Mouse (Mus musculus) hindbrain, postnatal 0 days (tissue): ENCODE data around the gene Lhfp. TPM values are rescaled to one million over a fixed set of nuclear protein-coding genes. Genes with fewer than 3 reads are reported as not detected.
A peak's percentile ranks its signal among the peaks of the same experiment; 100 is the strongest.

ENCODE experiments used
- ATAC-seq: fragments of 200-750 bp; cut with Nextera tagmentation; 2 replicates; pipeline ENCODE4 v1.8.0; 2017; ENCODE audit warnings: mild to moderate bottlenecking, moderate TSS enrichment, moderate library complexity
- DNase-seq: peaks from one replicate; pipeline ENCODE4 v3.0.0-alpha.2; 2015; ENCODE audit warnings: low spot score
- H3K27ac ChIP-seq: fragments of 300-500 bp; sonication (generic); 2 replicates; pipeline ENCODE4 v1.5.1; 2014; ENCODE audit warnings: mild to moderate bottlenecking
- H3K27me3 ChIP-seq: fragments of 300-500 bp; sonication (generic); 2 replicates; pipeline ENCODE4 v1.6.1; 2014; ENCODE audit warnings: low read length, mixed read lengths; ENCODE audit not compliant: insufficient read depth
- H3K36me3 ChIP-seq: fragments of 300-500 bp; sonication (generic); 2 replicates; pipeline ENCODE4 v1.6.1; 2014; ENCODE audit warnings: low read length, mixed read lengths; ENCODE audit not compliant: insufficient read depth
- H3K4me1 ChIP-seq: fragments of 300-500 bp; sonication (generic); 2 replicates; pipeline ENCODE4 v1.6.1; 2014; ENCODE audit warnings: antibody characterized with exemption, low read length, mixed read lengths; ENCODE audit not compliant: insufficient read depth
- H3K4me2 ChIP-seq: fragments of 300-500 bp; sonication (generic); 2 replicates; pipeline ENCODE4 v1.6.1; 2014; ENCODE audit warnings: low read depth, mild to moderate bottlenecking, low read length, moderate library complexity, mixed read lengths
- H3K4me3 ChIP-seq: fragments of 300-500 bp; sonication (generic); 2 replicates; pipeline ENCODE4 v1.5.1; 2014; ENCODE audit warnings: low read length
- H3K9ac ChIP-seq: fragments of 300-500 bp; sonication (generic); replicated peaks from 2 replicates; pipeline ENCODE4 v1.6.1; 2014; ENCODE audit warnings: mild to moderate bottlenecking, low read length, moderate library complexity, mixed read lengths
- H3K9me3 ChIP-seq: fragments of 300-500 bp; sonication (generic); 2 replicates; pipeline ENCODE4 v1.6.1; 2016; ENCODE audit warnings: low read length, mixed read lengths
- CTCF ChIP-seq: IDR thresholded peaks from 2 replicates; pipeline ENCODE4 v1.5.1; 2016; ENCODE audit warnings: antibody characterized with exemption, control low read depth, low read depth
- WGBS: fragments of 180-500 bp; shearing (Covaris S2); extraction: QIAGEN DNeasy Blood & Tissue Kit; methylation state at CpG from one replicate; pipeline ENCODE4 v1.1.7; 2014; 5-methylcytosine and 5-hydroxymethylcytosine counted together
- polyA plus RNA-seq: library from polyadenylated mRNA; unstranded; fragments of >200 nt; fragmentation: Nextera tagmentation; extraction: Ambion mirVana; gene quantifications from 2 replicates; pipeline ENCODE4 v1.2.1, GENCODE M21; 2015
- total RNA-seq: library from RNA; depleted of rRNA; stranded (reverse); fragments of >200 nt; gene quantifications from 2 replicates; pipeline ENCODE4 v1.2.3, GENCODE M21; 2014

Lhfp gene
- total and polyA plus RNA-seq, 2 experiments from 2014 or later = 57.2 to 68.0 TPM

GRCm38 (mm10) chr3:53236471-53236870, 195.1 kb downstream of the Lhfp start:
- TF ChIP-seq CTCF = no peak
- no peak for ATAC-seq
- no peak overlapping the region for H3K4me2 ChIP-seq
- WGBS = 87% methylated on average over 4 of the region's 4 CpGs
- no peaks in the 10 kb centered on the region for H3K4me1 ChIP-seq
- H3K27me3 ChIP-seq = no peaks in the 10 kb centered on the region
- no peaks in the 10 kb centered on the region for H3K36me3 ChIP-seq
- H3K9ac ChIP-seq = no peak overlapping the region
- H3K27ac ChIP-seq = no peak overlapping the region
- no peaks in the 10 kb centered on the region for H3K9me3 ChIP-seq
- H3K4me3 ChIP-seq = no peak overlapping the region
- no peak for DNase-seq

GRCm38 (mm10) chr3:53240150-53240549, 198.8 kb downstream of the Lhfp start:
- H3K9ac ChIP-seq = no peak overlapping the region
- ATAC-seq (no peak), DNase-seq (no peak)
- H3K4me3 ChIP-seq = no peak overlapping the region
- no peak overlapping the region for H3K27ac ChIP-seq
- no peaks in the 10 kb centered on the region for H3K27me3 ChIP-seq
- no peaks in the 10 kb centered on the region for H3K36me3 ChIP-seq
- H3K4me2 ChIP-seq = no peak overlapping the region
- H3K9me3 ChIP-seq = no peaks in the 10 kb centered on the region
- 90% methylated on average over 3 of the region's 3 CpGs for WGBS
- no peaks in the 10 kb centered on the region for H3K4me1 ChIP-seq
- no peak for TF ChIP-seq CTCF

GRCm38 (mm10) chr3:53245571-53246208, 204.4 kb downstream of the Lhfp start:
- no peaks in the 10 kb centered on the region for H3K9me3 ChIP-seq
- H3K4me2 ChIP-seq = no peak overlapping the region
- no peaks in the 10 kb centered on the region for H3K4me1 ChIP-seq
- H3K27ac ChIP-seq = no peak overlapping the region
- no peak overlapping the region for H3K9ac ChIP-seq
- WGBS = 85% methylated on average over 9 of the region's 9 CpGs
- no peak overlapping the region for H3K4me3 ChIP-seq
- H3K36me3 ChIP-seq = no peaks in the 10 kb centered on the region
- DNase-seq (no peak), ATAC-seq (no peak)
- no peaks in the 10 kb centered on the region for H3K27me3 ChIP-seq
- TF ChIP-seq CTCF = no peak

- ATAC-seq = no peak
- Histone ChIP-seq H3K36me3 (no peaks in the 10 kb centered on the region), H3K4me1 (no peaks in the 10 kb centered on the region), H3K27ac (no peak overlapping the region), H3K4me3 (no peak overlapping the region), H3K27me3 (no peaks in the 10 kb centered on the region), H3K4me2 (no peak overlapping the region), H3K9ac (no peak overlapping the region), H3K9me3 (no peaks in the 10 kb centered on the region)
- WGBS = 84% methylated on average over 3 of the region's 3 CpGs
- peak; percentile 61 for DNase-seq
- peak; percentile 62 for TF ChIP-seq CTCF
Observed at GRCm38 (mm10) chr3:53247102-53247501, 205.8 kb downstream of the Lhfp start.

GRCm38 (mm10) chr3:53248158-53248874, 207.0 kb downstream of the Lhfp start:
- no peak overlapping the region for H3K9ac ChIP-seq
- no peak overlapping the region for H3K4me2 ChIP-seq
- DNase-seq (peak; percentile 17), ATAC-seq (no peak; the same call in 1 of the 2 replicates)
- no peak overlapping the region for H3K27ac ChIP-seq
- WGBS = 28% methylated on average over 10 of the region's 10 CpGs
- H3K9me3 ChIP-seq = no peaks in the 10 kb centered on the region
- H3K4me3 ChIP-seq = no peak overlapping the region
- peaks cover 6% of the 10 kb centered on the region; the same call in 1 of the 2 replicates for H3K4me1 ChIP-seq
- TF ChIP-seq CTCF = no peak
- no peaks in the 10 kb centered on the region for H3K27me3 ChIP-seq
- H3K36me3 ChIP-seq = no peaks in the 10 kb centered on the region

- H3K9ac ChIP-seq = no peak overlapping the region
- DNase-seq (no peak), ATAC-seq (no peak)
- no peak overlapping the region for H3K27ac ChIP-seq
- H3K27me3 ChIP-seq = no peaks in the 10 kb centered on the region
- H3K4me3 ChIP-seq = no peak overlapping the region
- peaks cover 6% of the 10 kb centered on the region; the same call in 1 of the 2 replicates for H3K4me1 ChIP-seq
- H3K9me3 ChIP-seq = no peaks in the 10 kb centered on the region
- no peak for TF ChIP-seq CTCF
- 93% methylated on average over 5 of the region's 5 CpGs for WGBS
- no peak overlapping the region for H3K4me2 ChIP-seq
- H3K36me3 ChIP-seq = no peaks in the 10 kb centered on the region
Observed at GRCm38 (mm10) chr3:53252556-53252955, 211.2 kb downstream of the Lhfp start.
